Mouse (Mus musculus): ENCODE measurements around the gene Tmem135.

GRCm38 (mm10) chr7:89222609-89223008, 181.4 kb downstream of the Tmem135 start:
- TF ChIP-seq CTCF (IDR thresholded peaks at IDR 0.05; ENCODE audit: low read depth) = no peak
- no peak for TF ChIP-seq EP300 (optimal IDR thresholded peaks at IDR 0.05)

All from stomach, postnatal 0 days (tissue).